ENCODE assay signal across 24 mouse cellular contexts in the genomic region with DNA sequence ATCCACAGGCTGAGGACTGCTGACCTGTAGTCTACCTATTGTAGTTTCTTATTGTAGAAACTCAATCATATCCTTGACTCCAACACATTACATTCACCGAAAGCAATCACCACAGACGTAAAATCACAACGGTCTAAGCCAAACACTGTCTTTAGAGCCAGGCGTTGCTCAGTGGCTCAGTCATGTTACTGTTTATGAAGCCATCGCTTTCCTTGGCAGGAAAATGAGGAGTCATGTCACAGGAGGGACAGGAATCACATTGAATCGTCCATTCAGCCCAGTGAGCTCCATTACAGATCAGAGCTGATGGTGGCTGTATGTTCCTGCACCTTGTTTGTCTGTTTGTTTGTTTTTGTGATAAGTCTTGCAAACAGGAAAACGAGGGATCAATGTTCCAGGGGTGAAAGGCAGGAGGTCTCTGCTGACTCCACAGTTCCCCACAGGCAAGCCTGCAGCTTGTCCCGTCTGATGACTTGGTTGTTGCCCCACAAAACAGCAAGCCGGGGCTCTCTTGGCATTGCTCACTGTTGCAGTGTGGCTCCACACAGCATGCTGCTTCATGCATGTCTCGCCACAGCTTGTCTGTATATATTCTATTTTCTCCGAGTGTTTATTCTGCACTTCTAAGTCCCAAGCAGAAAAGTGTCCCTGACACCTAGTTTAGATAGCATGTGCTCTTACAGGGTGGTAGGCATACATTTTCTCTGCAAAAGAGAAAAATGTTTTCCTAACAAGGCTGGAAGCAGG.
"Had no signal": no experiment of that assay in that cellular context is flagged by ENCODE, and none has a peak within 500 bp of the region (broad histone marks: within the 10 kb centered on the region; RNA-seq: fewer than 3 reads in every experiment).

No protein-coding gene starts in this region.

- ATAC-seq: forebrain, postnatal 0 days; hindbrain, postnatal 0 days; intestine, embryonic 16.5 days had no signal

- H3K4me1 ChIP-seq: heart, embryonic 15.5 days; hindbrain, embryonic 13.5 days; hindbrain, embryonic 15.5 days; kidney, embryonic 15.5 days had no signal

- H3K36me3 ChIP-seq: heart, embryonic 13.5 days; heart, embryonic 15.5 days; hindbrain, embryonic 13.5 days; hindbrain, embryonic 15.5 days; kidney, embryonic 15.5 days; limb, embryonic 12.5 days had no signal

- H3K4me2 ChIP-seq: heart, embryonic 11.5 days; heart, embryonic 13.5 days; heart, embryonic 15.5 days; hindbrain, embryonic 13.5 days; hindbrain, embryonic 15.5 days; kidney, embryonic 15.5 days; limb, embryonic 12.5 days had no signal

- DNase-seq: forebrain, postnatal 0 days; gastrocnemius, postnatal 14 days; gastrocnemius, postnatal 36 days; heart, adult 18-20 months; heart, postnatal 14 days; heart, postnatal 36 days; kidney, adult 11 months; kidney, adult 2 months; kidney, adult 9 months; kidney, postnatal 14 days; kidney, postnatal 36 days; layer of hippocampus, adult 9-11 months; layer of hippocampus, postnatal 36 days; left cerebral cortex, postnatal 4 days had no signal

- H3K27me3 ChIP-seq: heart, embryonic 13.5 days; heart, embryonic 15.5 days; hindbrain, embryonic 13.5 days; hindbrain, embryonic 15.5 days; kidney, embryonic 15.5 days; limb, embryonic 12.5 days had no signal

- H3K9me3 ChIP-seq: heart, embryonic 13.5 days; heart, embryonic 15.5 days; hindbrain, embryonic 13.5 days; hindbrain, embryonic 15.5 days; kidney, embryonic 15.5 days; limb, embryonic 12.5 days had no signal

- H3K9ac ChIP-seq: forebrain, postnatal 0 days; heart, embryonic 13.5 days; heart, embryonic 15.5 days; hindbrain, embryonic 13.5 days; hindbrain, embryonic 15.5 days; kidney, embryonic 15.5 days; limb, embryonic 12.5 days had no signal

- H3K4me3 ChIP-seq: heart, embryonic 13.5 days; heart, embryonic 15.5 days; hindbrain, embryonic 13.5 days; hindbrain, embryonic 15.5 days; kidney, embryonic 15.5 days; limb, embryonic 12.5 days had no signal

- H3K27ac ChIP-seq: heart, embryonic 13.5 days; heart, embryonic 15.5 days; hindbrain, embryonic 13.5 days; hindbrain, embryonic 15.5 days; hindbrain, postnatal 0 days; kidney, embryonic 15.5 days; kidney, postnatal 0 days; limb, embryonic 12.5 days had no signal
